Comparison of ENCODE assay signal across 10 mouse cellular contexts in genomic region chr11:114199081-114199586, GRCm38 (mm10).
DNase-seq lines count a peak whose midpoint lies in the region; ATAC-seq lines count a peak whose summit lies in the region.
"Had no signal": no experiment of that assay in that cellular context is flagged by ENCODE, and none has a peak within 500 bp of the region (broad histone marks: within the 10 kb centered on the region; RNA-seq: fewer than 3 reads in every experiment).

No protein-coding gene starts in this region.

- no peak for DNase-seq in hindbrain, embryonic 11.5 days (ENCODE audit: low spot score)
- DNase-seq: cerebellum, adult 2 months had no signal

- H3K27me3 ChIP-seq in hindbrain, embryonic 12.5 days = no peaks in the 10 kb centered on the region
- no peaks in the 10 kb centered on the region for H3K27me3 ChIP-seq in hindbrain, embryonic 11.5 days (ENCODE audit: control insufficient read depth, insufficient read depth, low read length)
- no peaks in the 10 kb centered on the region for H3K27me3 ChIP-seq in neural tube, embryonic 13.5 days
- no peaks in the 10 kb centered on the region for H3K27me3 ChIP-seq in neural tube, embryonic 15.5 days (replicated peaks)
- H3K27me3 ChIP-seq in intestine, embryonic 16.5 days (replicated peaks; ENCODE audit: control insufficient read depth, insufficient read depth, low read length) = no peaks in the 10 kb centered on the region
- no peaks in the 10 kb centered on the region for H3K27me3 ChIP-seq in stomach, embryonic 15.5 days (replicated peaks)

- H3K36me3 ChIP-seq in hindbrain, embryonic 12.5 days = no peaks in the 10 kb centered on the region
- no peaks in the 10 kb centered on the region for H3K36me3 ChIP-seq in hindbrain, embryonic 11.5 days (ENCODE audit: control insufficient read depth, insufficient read depth, low read length)
- H3K36me3 ChIP-seq in neural tube, embryonic 13.5 days = no peaks in the 10 kb centered on the region
- H3K36me3 ChIP-seq in neural tube, embryonic 15.5 days = no peaks in the 10 kb centered on the region
- H3K36me3 ChIP-seq in intestine, embryonic 16.5 days (ENCODE audit: control insufficient read depth, insufficient read depth, low read length) = no peaks in the 10 kb centered on the region
- no peaks in the 10 kb centered on the region for H3K36me3 ChIP-seq in stomach, embryonic 15.5 days

- 80% methylated on average over 10 of the region's 10 CpGs for WGBS in hindbrain, embryonic 12.5 days
- WGBS in hindbrain, embryonic 11.5 days = 84% methylated on average over 10 of the region's 10 CpGs
- WGBS in neural tube, embryonic 13.5 days = 76% methylated on average over 10 of the region's 10 CpGs
- WGBS in neural tube, embryonic 15.5 days = 73% methylated on average over 10 of the region's 10 CpGs
- WGBS in intestine, embryonic 16.5 days = 45% methylated on average over 10 of the region's 10 CpGs
- 38% methylated on average over 10 of the region's 10 CpGs for WGBS in stomach, embryonic 15.5 days

- H3K4me3 ChIP-seq in hindbrain, embryonic 12.5 days = no peak overlapping the region
- no peak overlapping the region for H3K4me3 ChIP-seq in hindbrain, embryonic 11.5 days (ENCODE audit: low read depth, low read length)
- no peak overlapping the region for H3K4me3 ChIP-seq in neural tube, embryonic 13.5 days
- H3K4me3 ChIP-seq in neural tube, embryonic 15.5 days (replicated peaks) = no peak overlapping the region
- H3K4me3 ChIP-seq in intestine, embryonic 16.5 days (ENCODE audit: low read length) = 0 out of 2 replicates have a peak overlapping the region, but pooled peaks have one; percentile 5
- H3K4me3 ChIP-seq in stomach, embryonic 15.5 days (replicated peaks) = no peak overlapping the region

- H3K4me2 ChIP-seq in hindbrain, embryonic 12.5 days (replicated peaks) = no peak overlapping the region
- no peak overlapping the region for H3K4me2 ChIP-seq in hindbrain, embryonic 11.5 days (replicated peaks; ENCODE audit: low read depth, low read length)
- H3K4me2 ChIP-seq in neural tube, embryonic 13.5 days = no peak overlapping the region
- H3K4me2 ChIP-seq in neural tube, embryonic 15.5 days = no peak overlapping the region
- H3K4me2 ChIP-seq in intestine, embryonic 16.5 days (ENCODE audit: low read depth, low read length) = peak overlapping the region; percentile 24; the same call in 1 of the 2 replicates
- H3K4me2 ChIP-seq in stomach, embryonic 15.5 days = peak overlapping the region; percentile 39

- 0 out of 2 replicates have a peak overlapping the region, but pooled peaks have one; percentile 50 for H3K27ac ChIP-seq in hindbrain, embryonic 12.5 days
- H3K27ac ChIP-seq in hindbrain, embryonic 11.5 days (ENCODE audit: low read depth, low read length) = no peak overlapping the region
- H3K27ac ChIP-seq in neural tube, embryonic 13.5 days (replicated peaks) = peak overlapping the region; percentile 57; the same call in 1 of the 2 replicates
- no peak overlapping the region for H3K27ac ChIP-seq in neural tube, embryonic 15.5 days (replicated peaks)
- peak overlapping the region; percentile 92 for H3K27ac ChIP-seq in intestine, embryonic 16.5 days (ENCODE audit: low read length)
- peak overlapping the region; percentile 86; the same call in 1 of the 2 replicates for H3K27ac ChIP-seq in stomach, embryonic 15.5 days
- H3K27ac ChIP-seq: gastrocnemius, adult 2 months; macrophage had no signal

- peaks cover 24% of the 10 kb centered on the region for H3K4me1 ChIP-seq in hindbrain, embryonic 12.5 days
- H3K4me1 ChIP-seq in hindbrain, embryonic 11.5 days (replicated peaks; ENCODE audit: control insufficient read depth, insufficient read depth, low read length) = no peaks in the 10 kb centered on the region
- peaks cover 37% of the 10 kb centered on the region for H3K4me1 ChIP-seq in neural tube, embryonic 13.5 days (replicated peaks)
- H3K4me1 ChIP-seq in neural tube, embryonic 15.5 days = peaks cover 31% of the 10 kb centered on the region
- peaks cover 11% of the 10 kb centered on the region for H3K4me1 ChIP-seq in intestine, embryonic 16.5 days (ENCODE audit: control insufficient read depth, insufficient read depth, low read length)
- H3K4me1 ChIP-seq in stomach, embryonic 15.5 days = peaks cover 13% of the 10 kb centered on the region

- no peak overlapping the region for H3K9ac ChIP-seq in hindbrain, embryonic 12.5 days
- no peak overlapping the region for H3K9ac ChIP-seq in hindbrain, embryonic 11.5 days (ENCODE audit: low read depth, low read length)
- no peak overlapping the region for H3K9ac ChIP-seq in neural tube, embryonic 13.5 days
- no peak overlapping the region for H3K9ac ChIP-seq in neural tube, embryonic 15.5 days (replicated peaks)
- H3K9ac ChIP-seq in intestine, embryonic 16.5 days (ENCODE audit: low read depth, low read length) = peak overlapping the region; percentile 31; the same call in 1 of the 2 replicates
- no peak overlapping the region for H3K9ac ChIP-seq in stomach, embryonic 15.5 days

- no peaks in the 10 kb centered on the region for H3K9me3 ChIP-seq in hindbrain, embryonic 12.5 days (replicated peaks)
- no peaks in the 10 kb centered on the region for H3K9me3 ChIP-seq in hindbrain, embryonic 11.5 days (ENCODE audit: control insufficient read depth, low read length)
- no peaks in the 10 kb centered on the region for H3K9me3 ChIP-seq in neural tube, embryonic 13.5 days
- no peaks in the 10 kb centered on the region for H3K9me3 ChIP-seq in neural tube, embryonic 15.5 days (replicated peaks)
- no peaks in the 10 kb centered on the region for H3K9me3 ChIP-seq in intestine, embryonic 16.5 days (ENCODE audit: control insufficient read depth, low read length)
- H3K9me3 ChIP-seq in stomach, embryonic 15.5 days = no peaks in the 10 kb centered on the region

- ATAC-seq in hindbrain, embryonic 12.5 days (ENCODE audit: low FRiP score) = no peak
- no peak for ATAC-seq in hindbrain, embryonic 11.5 days (ENCODE audit: low FRiP score)
- ATAC-seq in neural tube, embryonic 13.5 days (ENCODE audit: low read depth) = no peak
- ATAC-seq in neural tube, embryonic 15.5 days (ENCODE audit: low FRiP score) = no peak
- ATAC-seq in intestine, embryonic 16.5 days = no peak; the same call in 1 of the 2 replicates
- no peak for ATAC-seq in stomach, embryonic 15.5 days (ENCODE audit: insufficient read depth, low FRiP score, low read depth)
- no peak for ATAC-seq in megakaryocyte, adult 5-6 weeks (ENCODE audit: poor library complexity, severe bottlenecking)

Comparison
In these comparisons a context has a peak if more than half of its experiments do, and no peak if none do; other contexts are left out.
1. H3K27ac ChIP-seq: peak in hindbrain, embryonic 12.5 days (single experiment), neural tube, embryonic 13.5 days (single experiment), intestine, embryonic 16.5 days (single experiment) and stomach, embryonic 15.5 days (single experiment); none in hindbrain, embryonic 11.5 days (single experiment) and neural tube, embryonic 15.5 days (single experiment).
2. H3K4me2 ChIP-seq: peak in intestine, embryonic 16.5 days (single experiment) and stomach, embryonic 15.5 days (single experiment); none in hindbrain, embryonic 12.5 days (single experiment), hindbrain, embryonic 11.5 days (single experiment), neural tube, embryonic 13.5 days (single experiment) and neural tube, embryonic 15.5 days (single experiment).